Mouse (Mus musculus): ENCODE results near the gene 4930438A08Rik. TPM values are rescaled to one million over a fixed set of nuclear protein-coding genes. Genes with fewer than 3 reads are reported as not detected.

4930438A08Rik gene
- polyA plus RNA-seq, 1 experiment from 2014 or later = not detected

DNA sequence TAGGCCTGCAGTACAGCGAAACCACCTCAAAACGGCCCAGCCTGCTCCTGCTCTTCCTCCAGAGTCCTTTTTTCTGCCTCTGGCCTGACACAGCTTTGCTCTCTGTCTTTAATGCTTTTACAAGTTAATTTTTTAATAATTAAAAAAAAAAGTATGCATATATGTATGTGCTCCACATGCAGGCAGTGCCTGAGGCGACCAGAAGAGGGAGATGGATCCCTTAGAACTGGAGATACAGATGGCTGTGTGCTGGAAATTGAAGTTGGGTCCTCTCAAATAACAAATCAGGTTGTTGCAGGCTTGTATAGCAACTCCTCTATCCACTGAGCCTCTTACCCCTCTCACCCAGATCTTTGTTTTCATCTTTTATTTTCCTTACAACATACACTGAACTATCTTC lies 52.2 kb downstream of the 4930438A08Rik start:
- H3K9me3 ChIP-seq (ENCODE audit: control insufficient read depth, low read length) = no peaks in the 10 kb centered on the region
- WGBS = 90% methylated on average over 3 of the region's 3 CpGs
- H3K36me3 ChIP-seq (ENCODE audit: control insufficient read depth, insufficient read depth) = peaks cover 13% of the 10 kb centered on the region
- H3K27me3 ChIP-seq (replicated peaks; ENCODE audit: control insufficient read depth, insufficient read depth, low read length) = no peaks in the 10 kb centered on the region
- ATAC-seq = no peak
- H3K4me3 ChIP-seq (replicated peaks; ENCODE audit: low read length) = no peak overlapping the region
- H3K9ac ChIP-seq (replicated peaks; ENCODE audit: low read depth, low read length) = no peak overlapping the region
- H3K4me2 ChIP-seq (ENCODE audit: low read length) = no peak overlapping the region
- H3K4me1 ChIP-seq (replicated peaks; ENCODE audit: control insufficient read depth, insufficient read depth, low read length) = peaks cover 38% of the 10 kb centered on the region
- H3K27ac ChIP-seq (ENCODE audit: low read length) = no peak overlapping the region

- Histone ChIP-seq H3K4me3 (replicated peaks; ENCODE audit: low read length) (peak overlapping the region; percentile 92), H3K9ac (replicated peaks; ENCODE audit: low read depth, low read length) (peak overlapping the region; percentile 83), H3K27me3 (replicated peaks; ENCODE audit: control insufficient read depth, insufficient read depth, low read length) (no peaks in the 10 kb centered on the region), H3K36me3 (ENCODE audit: control insufficient read depth, insufficient read depth) (peaks cover 13% of the 10 kb centered on the region), H3K4me2 (ENCODE audit: low read length) (peak overlapping the region; percentile 99), H3K4me1 (replicated peaks; ENCODE audit: control insufficient read depth, insufficient read depth, low read length) (peaks cover 34% of the 10 kb centered on the region), H3K27ac (ENCODE audit: low read length) (0 out of 2 replicates have a peak overlapping the region, but pooled peaks have one; percentile 51), H3K9me3 (ENCODE audit: control insufficient read depth, low read length) (no peaks in the 10 kb centered on the region)
- ATAC-seq = peak; percentile 41
- WGBS = under 1% methylated on average over 21 of the region's 21 CpGs
These were observed 55.3 kb downstream of the 4930438A08Rik start for GRCm38 (mm10) chr11:58329906-58330275.

DNA sequence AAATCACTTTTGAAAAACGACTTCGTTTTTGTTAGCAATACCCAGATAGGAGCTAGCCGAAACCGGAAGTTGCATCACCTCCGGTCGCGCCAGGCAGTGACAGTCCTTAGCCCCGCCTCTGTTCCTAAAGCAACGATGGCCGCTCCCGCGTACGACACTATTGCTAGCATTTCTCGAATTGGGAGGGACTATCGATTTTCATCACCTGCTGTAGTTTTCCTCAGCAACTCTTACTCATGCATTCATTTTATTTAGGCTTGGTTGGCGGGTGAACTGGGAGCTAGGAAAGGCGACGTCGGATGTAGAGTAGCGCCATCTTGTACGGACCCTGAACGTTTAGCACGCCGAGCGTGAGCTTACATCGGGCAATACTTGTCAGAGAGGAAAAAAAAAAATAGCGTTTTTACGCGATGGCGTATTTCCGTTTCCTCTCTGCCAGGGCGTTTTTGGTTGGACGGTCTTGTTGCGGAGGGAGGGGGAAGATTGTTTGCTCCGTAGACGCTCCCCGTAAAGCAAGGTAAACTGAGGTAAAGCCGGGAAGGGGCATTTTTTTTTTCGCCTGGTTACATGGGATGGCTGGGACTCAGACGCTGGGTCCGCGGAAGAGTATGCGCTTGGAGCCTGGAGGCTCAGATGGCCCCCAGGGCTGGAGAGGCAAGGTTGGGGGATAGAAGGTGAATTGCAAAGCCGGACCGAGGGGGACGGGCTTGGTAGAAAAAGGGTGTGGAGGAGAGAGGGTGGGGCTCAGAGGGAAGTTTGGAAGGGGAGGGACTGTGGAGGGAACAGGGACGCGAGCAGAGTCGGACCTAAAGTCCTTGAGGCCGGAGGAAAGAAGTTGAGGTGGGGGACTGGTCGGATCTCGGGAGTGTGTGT lies 55.9 kb downstream of the 4930438A08Rik start, which contains the start of the genes Zfp672 and Sh3bp5l:
Zfp672 (minus strand) TSS at position 64 of the 873 bp plus-strand sequence.
Sh3bp5l (plus strand) TSS at position 449 of the 873 bp plus-strand sequence.
- H3K27ac ChIP-seq (ENCODE audit: low read length) = peak within 1 kb of the TSS; percentile 74
- peaks cover 34% of the 10 kb centered on the region for H3K4me1 ChIP-seq (replicated peaks; ENCODE audit: control insufficient read depth, insufficient read depth, low read length)
- under 1% methylated on average over 52 of the region's 52 CpGs for WGBS
- H3K27me3 ChIP-seq (replicated peaks; ENCODE audit: control insufficient read depth, insufficient read depth, low read length) = no peaks in the 10 kb centered on the region
- H3K36me3 ChIP-seq (ENCODE audit: control insufficient read depth, insufficient read depth) = peaks cover 13% of the 10 kb centered on the region
- H3K4me2 ChIP-seq (ENCODE audit: low read length) = peak within 1 kb of the TSS; percentile 99
- H3K9ac ChIP-seq (replicated peaks; ENCODE audit: low read depth, low read length) = peak within 1 kb of the TSS; percentile 83
- peak; percentile 96 for ATAC-seq
- H3K9me3 ChIP-seq (ENCODE audit: control insufficient read depth, low read length) = no peaks in the 10 kb centered on the region
- H3K4me3 ChIP-seq (replicated peaks; ENCODE audit: low read length) = peak within 1 kb of the TSS; percentile 92

DNA sequence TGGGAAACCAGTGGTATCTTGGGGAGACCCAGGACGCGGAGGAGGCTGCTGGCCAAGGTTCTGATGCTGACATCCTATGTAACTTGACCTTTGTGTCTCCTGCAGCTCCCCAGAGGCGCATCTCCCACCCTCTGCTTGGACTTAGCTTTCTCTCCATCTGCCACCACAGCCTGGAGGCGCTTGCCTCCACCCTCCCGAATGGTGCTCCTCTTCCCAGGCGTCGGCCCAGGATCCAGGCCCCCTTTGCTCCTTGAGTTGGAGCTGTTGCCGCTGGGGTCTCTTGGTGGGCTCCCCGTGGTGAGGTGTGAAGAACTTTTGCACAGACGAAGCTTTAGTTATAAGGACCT lies 56.5 kb downstream of the 4930438A08Rik start:
- H3K36me3 ChIP-seq (ENCODE audit: control insufficient read depth, insufficient read depth) = peaks cover 13% of the 10 kb centered on the region
- peak overlapping the region; percentile 80 for H3K9ac ChIP-seq (replicated peaks; ENCODE audit: low read depth, low read length)
- H3K4me3 ChIP-seq (replicated peaks; ENCODE audit: low read length) = peak overlapping the region; percentile 92
- WGBS = 16% methylated on average over 10 of the region's 10 CpGs
- no peaks in the 10 kb centered on the region for H3K9me3 ChIP-seq (ENCODE audit: control insufficient read depth, low read length)
- H3K27ac ChIP-seq (ENCODE audit: low read length) = no peak overlapping the region
- H3K27me3 ChIP-seq (replicated peaks; ENCODE audit: control insufficient read depth, insufficient read depth, low read length) = no peaks in the 10 kb centered on the region
- peak; percentile 4; the same call in 1 of the 2 replicates for ATAC-seq
- H3K4me2 ChIP-seq (ENCODE audit: low read length) = peak overlapping the region; percentile 95
- peaks cover 34% of the 10 kb centered on the region for H3K4me1 ChIP-seq (replicated peaks; ENCODE audit: control insufficient read depth, insufficient read depth, low read length)

DNA sequence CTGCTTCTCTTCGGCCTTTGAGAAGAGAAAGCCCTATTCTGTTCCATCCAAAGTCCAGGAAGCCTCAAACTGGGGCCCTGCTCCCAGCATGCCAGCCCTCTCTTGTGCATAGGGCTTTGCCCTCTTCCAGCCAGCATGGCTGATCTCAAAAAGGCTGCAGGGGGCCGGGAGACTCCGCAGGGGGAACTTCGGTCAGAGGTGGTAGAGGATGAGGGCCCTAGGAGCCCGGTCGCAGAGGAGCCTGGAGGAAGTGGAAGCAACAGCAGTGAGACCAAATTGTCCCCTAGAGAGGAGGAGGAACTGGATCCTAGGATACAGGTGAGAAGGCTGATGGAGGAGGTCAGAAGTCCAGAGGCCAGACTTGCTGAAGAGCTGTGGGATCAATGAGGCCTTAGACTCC lies 56.9 kb downstream of the 4930438A08Rik start:
- WGBS = 84% methylated on average over 6 of the region's 6 CpGs

GRCm38 (mm10) chr11:58334746-58335145 lies 60.1 kb downstream of the 4930438A08Rik start:
- WGBS = 73% methylated on average over 3 of the region's 3 CpGs
- Histone ChIP-seq H3K4me2 (ENCODE audit: low read length) (no peak overlapping the region), H3K27ac (ENCODE audit: low read length) (no peak overlapping the region), H3K4me3 (replicated peaks; ENCODE audit: low read length) (no peak overlapping the region), H3K4me1 (replicated peaks; ENCODE audit: control insufficient read depth, insufficient read depth, low read length) (peaks cover 23% of the 10 kb centered on the region), H3K27me3 (replicated peaks; ENCODE audit: control insufficient read depth, insufficient read depth, low read length) (no peaks in the 10 kb centered on the region), H3K9me3 (ENCODE audit: control insufficient read depth, low read length) (no peaks in the 10 kb centered on the region), H3K9ac (replicated peaks; ENCODE audit: low read depth, low read length) (no peak overlapping the region), H3K36me3 (ENCODE audit: control insufficient read depth, insufficient read depth) (peaks cover 21% of the 10 kb centered on the region)
- ATAC-seq = no peak

More for the DNA sequence above, 56.9 kb downstream of the 4930438A08Rik start:
- H3K27ac ChIP-seq (ENCODE audit: low read length) = no peak overlapping the region
- no peaks in the 10 kb centered on the region for H3K27me3 ChIP-seq (replicated peaks; ENCODE audit: control insufficient read depth, insufficient read depth, low read length)
- H3K4me3 ChIP-seq (replicated peaks; ENCODE audit: low read length) = peak overlapping the region; percentile 92
- H3K36me3 ChIP-seq (ENCODE audit: control insufficient read depth, insufficient read depth) = peaks cover 16% of the 10 kb centered on the region
- H3K4me1 ChIP-seq (replicated peaks; ENCODE audit: control insufficient read depth, insufficient read depth, low read length) = peaks cover 34% of the 10 kb centered on the region
- H3K4me2 ChIP-seq (ENCODE audit: low read length) = peak overlapping the region; percentile 95
- no peaks in the 10 kb centered on the region for H3K9me3 ChIP-seq (ENCODE audit: control insufficient read depth, low read length)
- H3K9ac ChIP-seq (replicated peaks; ENCODE audit: low read depth, low read length) = peak overlapping the region; percentile 80; the same call in 1 of the 2 replicates
- ATAC-seq = no peak

Other genes with a start within 250 kb of the 4930438A08Rik start
- gene Gm12248, start 181.7 kb upstream of the 4930438A08Rik start, polyA plus RNA-seq (2015; fragmentation: Nextera tagmentation; extraction: Ambion mirVana) = not detected in 2 replicates
- gene Cnot8, start 170.6 kb upstream of the 4930438A08Rik start, polyA plus RNA-seq (2015; fragmentation: Nextera tagmentation; extraction: Ambion mirVana) = 141 and 159 TPM in 2 replicates
- 12.8 and 14.9 TPM in 2 replicates for gene Gemin5, start 106.3 kb upstream of the 4930438A08Rik start, polyA plus RNA-seq (2015; fragmentation: Nextera tagmentation; extraction: Ambion mirVana)
- gene Mrpl22, start 103.1 kb upstream of the 4930438A08Rik start, polyA plus RNA-seq (2015; fragmentation: Nextera tagmentation; extraction: Ambion mirVana) = 102 and 103 TPM in 2 replicates
- 1.3 and 1.5 TPM in 2 replicates for gene Igtp, start 75.2 kb upstream of the 4930438A08Rik start, polyA plus RNA-seq (2015; fragmentation: Nextera tagmentation; extraction: Ambion mirVana)
- gene Irgm2, start 75.2 kb upstream of the 4930438A08Rik start, polyA plus RNA-seq (2015; fragmentation: Nextera tagmentation; extraction: Ambion mirVana) = 0.60 and 0.75 TPM in 2 replicates
- 30.8 and 42.9 TPM in 2 replicates for gene Zfp692, start 32.3 kb downstream of the 4930438A08Rik start, polyA plus RNA-seq (2015; fragmentation: Nextera tagmentation; extraction: Ambion mirVana)
- gene Zfp672, start 55.5 kb downstream of the 4930438A08Rik start, polyA plus RNA-seq (2015; fragmentation: Nextera tagmentation; extraction: Ambion mirVana) = 39.8 and 43.1 TPM in 2 replicates
- 56.6 and 56.9 TPM in 2 replicates for gene Sh3bp5l, start 55.9 kb downstream of the 4930438A08Rik start, polyA plus RNA-seq (2015; fragmentation: Nextera tagmentation; extraction: Ambion mirVana)
- not detected in 2 replicates for gene Lypd8, start 104.2 kb downstream of the 4930438A08Rik start, polyA plus RNA-seq (2015; fragmentation: Nextera tagmentation; extraction: Ambion mirVana)
- gene 1810065E05Rik, start 146.3 kb downstream of the 4930438A08Rik start, polyA plus RNA-seq (2015; fragmentation: Nextera tagmentation; extraction: Ambion mirVana) = not detected in 2 replicates
- not detected in 2 replicates for gene Gm12253, start 157.8 kb downstream of the 4930438A08Rik start, polyA plus RNA-seq (2015; fragmentation: Nextera tagmentation; extraction: Ambion mirVana)
- gene Lypd9, start 178.1 kb downstream of the 4930438A08Rik start, polyA plus RNA-seq (2015; fragmentation: Nextera tagmentation; extraction: Ambion mirVana) = not detected in 2 replicates
- not detected in 2 replicates for gene Olfr30, start 187.5 kb downstream of the 4930438A08Rik start, polyA plus RNA-seq (2015; fragmentation: Nextera tagmentation; extraction: Ambion mirVana)
- not detected in 2 replicates for gene Olfr332, start 217.8 kb downstream of the 4930438A08Rik start, polyA plus RNA-seq (2015; fragmentation: Nextera tagmentation; extraction: Ambion mirVana)
- gene Olfr331, start 227.8 kb downstream of the 4930438A08Rik start, polyA plus RNA-seq (2015; fragmentation: Nextera tagmentation; extraction: Ambion mirVana) = not detected in 2 replicates

All from forebrain, embryonic 16.5 days (tissue).